Mouse (Mus musculus) CH12.LX (cell line): ENCODE data around the gene Mllt11. TPM values are rescaled to one million over a fixed set of nuclear protein-coding genes. Genes with fewer than 3 reads are reported as not detected.

Experiments
- DNase-seq: peaks from one replicate; pipeline ENCODE4 v3.0.0-alpha.2; 2013; ENCODE audit errors: extremely low read depth
- H3K27ac ChIP-seq: 2 replicates; pipeline ENCODE4 v1.5.1; 2012; ENCODE audit warnings: low read depth, mild to moderate bottlenecking, control low read depth, moderate library complexity; ENCODE audit not compliant: insufficient read depth
- H3K27me3 ChIP-seq: replicated peaks from 2 replicates; pipeline ENCODE3; 2012; ENCODE audit warnings: inconsistent platforms
- H3K36me3 ChIP-seq, 2 experiments: replicated peaks in 1 of 2; 2 replicates each; pipeline versions ENCODE3 to v1.6.1; 2012; ENCODE audit warnings: inconsistent platforms in 1 of 2, low read length in 1 of 2, mild to moderate bottlenecking in 1 of 2, mixed read lengths in 1 of 2, moderate library complexity in 1 of 2; ENCODE audit not compliant: control insufficient read depth in 1 of 2, insufficient read depth in 1 of 2
- H3K4me1 ChIP-seq, 2 experiments: 2 replicates each; pipeline ENCODE4 v1.6.1; 2012; ENCODE audit warnings: inconsistent platforms in 1 of 2, moderate library complexity in 1 of 2; ENCODE audit not compliant: insufficient read depth in 2 of 2, control insufficient read depth in 1 of 2
- H3K4me2 ChIP-seq: 2 replicates; pipeline ENCODE4 v1.6.1; 2012; ENCODE audit warnings: low read depth, mild to moderate bottlenecking, control low read depth; ENCODE audit not compliant: poor library complexity, insufficient read depth, severe bottlenecking
- H3K4me3 ChIP-seq, 3 experiments: fragments of 150-350 bp in 1 of 3; sonication (generic) in 1 of 3; replicated peaks in 1 of 3; 2 replicates each; pipeline versions ENCODE3 to v1.5.1; 2011 to 2012; ENCODE audit warnings: low read depth in 2 of 3, low read length in 2 of 3, mild to moderate bottlenecking in 2 of 3, moderate library complexity in 2 of 3, control low read depth in 1 of 3, improper control_type of control experiment in 1 of 3, inconsistent platforms in 1 of 3, mixed read lengths in 1 of 3; ENCODE audit not compliant: poor library complexity in 1 of 3
- H3K79me2 ChIP-seq: replicated peaks from 2 replicates; pipeline ENCODE4 v1.6.1; 2012; ENCODE audit warnings: mild to moderate bottlenecking, moderate library complexity; ENCODE audit not compliant: control insufficient read depth, poor library complexity, insufficient read depth, severe bottlenecking; ENCODE audit errors: extremely low read depth
- H3K9ac ChIP-seq: 2 replicates; pipeline ENCODE4 v1.6.1; 2012; ENCODE audit warnings: low read depth, mild to moderate bottlenecking, control low read depth, moderate library complexity; ENCODE audit not compliant: insufficient read depth
- H3K9me3 ChIP-seq: replicated peaks from 2 replicates; pipeline ENCODE3; 2012; ENCODE audit warnings: low read length, inconsistent platforms, mixed read lengths
- BHLHE40 ChIP-seq: IDR thresholded peaks from 2 replicates; pipeline ENCODE4 v1.6.1; 2011; ENCODE audit warnings: mild to moderate bottlenecking, low read depth, low read length, improper control_type of control experiment
- CHD1 ChIP-seq: IDR thresholded peaks from 2 replicates; pipeline ENCODE4 v1.6.1; 2012; ENCODE audit warnings: low read depth, low read length, improper control_type of control experiment, inconsistent platforms
- CHD2 ChIP-seq: IDR thresholded peaks from 2 replicates; pipeline ENCODE4 v1.6.1; 2011; ENCODE audit warnings: low read length, improper control_type of control experiment
- CTCF ChIP-seq, 2 experiments: IDR thresholded peaks in 1 of 2; conservative IDR thresholded peaks in 1 of 2; 2 replicates each; pipeline ENCODE4 v1.5.1; 2011 to 2012; ENCODE audit warnings: low read depth in 2 of 2, low read length in 2 of 2, improper control_type of control experiment in 1 of 2, inconsistent platforms in 1 of 2, mild to moderate bottlenecking in 1 of 2, moderate library complexity in 1 of 2
- ELF1 ChIP-seq: IDR thresholded peaks from 2 replicates; pipeline ENCODE4 v1.6.1; 2014; ENCODE audit warnings: low read depth, mild to moderate bottlenecking, inconsistent platforms, low read length, improper control_type of control experiment
- EP300 ChIP-seq: IDR thresholded peaks from 2 replicates; pipeline ENCODE4 v1.6.1; 2011; ENCODE audit warnings: low read length, improper control_type of control experiment
- IRF4 ChIP-seq: IDR thresholded peaks from 2 replicates; pipeline ENCODE4 v1.6.1; 2014; ENCODE audit warnings: low read depth, mild to moderate bottlenecking, inconsistent platforms, low read length, improper control_type of control experiment
- JUN ChIP-seq: IDR thresholded peaks from 2 replicates; pipeline ENCODE4 v1.6.1; 2011; ENCODE audit warnings: low read depth, mild to moderate bottlenecking, low read length, improper control_type of control experiment, moderate library complexity; ENCODE audit not compliant: insufficient read depth
- JUND ChIP-seq: conservative IDR thresholded peaks from 2 replicates; pipeline ENCODE4 v1.6.1; 2011; ENCODE audit warnings: low read depth, low read length, improper control_type of control experiment
- MXI1 ChIP-seq: IDR thresholded peaks from 2 replicates; pipeline ENCODE4 v1.6.1; 2011; ENCODE audit warnings: mild to moderate bottlenecking, low read depth, low read length, improper control_type of control experiment
- MYC ChIP-seq: IDR thresholded peaks from 2 replicates; pipeline ENCODE4 v1.6.1; 2011; ENCODE audit warnings: low read depth, mild to moderate bottlenecking, improper control_type of control experiment, low read length
- NRF1 ChIP-seq: IDR thresholded peaks from 2 replicates; pipeline ENCODE4 v1.6.1; 2014; ENCODE audit warnings: low read depth, mild to moderate bottlenecking, inconsistent platforms, low read length, improper control_type of control experiment, moderate library complexity
- RCOR1 ChIP-seq: conservative IDR thresholded peaks from 2 replicates; pipeline ENCODE4 v1.6.1; 2012; ENCODE audit warnings: low read depth, mild to moderate bottlenecking, inconsistent platforms, low read length, improper control_type of control experiment
- TBP ChIP-seq: conservative IDR thresholded peaks from 2 replicates; pipeline ENCODE4 v1.6.1; 2011; ENCODE audit warnings: low read depth, low read length, improper control_type of control experiment
- TCF12 ChIP-seq: IDR thresholded peaks from 2 replicates; pipeline ENCODE4 v1.6.1; 2014; ENCODE audit warnings: low read depth, mild to moderate bottlenecking, inconsistent platforms, low read length, improper control_type of control experiment
- UBTF ChIP-seq: IDR thresholded peaks from 2 replicates; pipeline ENCODE4 v1.6.1; 2012; ENCODE audit warnings: low read depth, mild to moderate bottlenecking, inconsistent platforms, low read length, improper control_type of control experiment, moderate library complexity
- USF2 ChIP-seq: conservative IDR thresholded peaks from 2 replicates; pipeline ENCODE4 v1.6.1; 2011; ENCODE audit warnings: low read depth, low read length, improper control_type of control experiment
- ZC3H11A ChIP-seq: IDR thresholded peaks from 2 replicates; pipeline ENCODE4 v1.6.1; 2012; ENCODE audit warnings: low read depth, mild to moderate bottlenecking, inconsistent platforms, low read length, improper control_type of control experiment
- ZKSCAN1 ChIP-seq: IDR thresholded peaks from 2 replicates; pipeline ENCODE4 v1.6.1; 2012; ENCODE audit warnings: low read depth, inconsistent platforms, low read length, improper control_type of control experiment, borderline replicate concordance
- ZMIZ1 ChIP-seq: IDR thresholded peaks from 2 replicates; pipeline ENCODE4 v1.6.1; 2012; ENCODE audit warnings: low read depth, mild to moderate bottlenecking, inconsistent platforms, low read length, improper control_type of control experiment
- ZNF384 ChIP-seq: IDR thresholded peaks from 2 replicates; pipeline ENCODE4 v1.6.1; 2012; ENCODE audit warnings: low read depth, low read length, improper control_type of control experiment, inconsistent platforms
- dilution Hi-C: fragments of 300-500 bp; cut with MboI; formaldehyde crosslinking; loops from 2 replicates; pipeline ENCODE4 v1.14.3; 2020; ENCODE audit warnings: low sequenced_read_pairs; ENCODE audit not compliant: extremely low pct_unique_long_range_greater_than_20kb, extremely low pct_ligation_motif_present
- in situ Hi-C: fragments of 300-500 bp; cut with MboI; formaldehyde crosslinking; loops from 3 replicates; pipeline ENCODE4 v1.14.3; 2019; ENCODE audit warnings: low sequenced_read_pairs, low pct_ligation_motif_present, low pct_unique_long_range_greater_than_20kb, mixed read lengths
- polyA plus RNA-seq: library from polyadenylated mRNA; unstranded; fragments of >175 nt; gene quantifications from 2 replicates; pipeline ENCODE4 v1.2.1, GENCODE M21; 2012; ENCODE audit warnings: low read depth; ENCODE audit not compliant: insufficient read length
- total RNA-seq, 2 experiments: library from RNA; depleted of rRNA; stranded (reverse); fragments of 300-350 nt in 1 of 2; fragments of >200 nt in 1 of 2; gene quantifications; 2 replicates each; pipeline ENCODE4 v1.2.3; 2012 to 2014

Mllt11 gene
- total and polyA plus RNA-seq, 3 experiments = 10.0 to 23.9 (median 10.0) TPM

- H3K79me2 ChIP-seq = no peaks in the 10 kb centered on the region
- no peaks in the 10 kb centered on the region for H3K4me1 ChIP-seq
- dilution Hi-C loops = no loop called here
- H3K4me3 ChIP-seq = no peak overlapping the region
- DNase-seq = no peak
- H3K9me3 ChIP-seq = no peaks in the 10 kb centered on the region
- TF ChIP-seq TBP = no peak
- TF ChIP-seq USF2 = no peak
- no peak for TF ChIP-seq ZKSCAN1
- TF ChIP-seq CTCF (conservative IDR thresholded peaks at IDR 0.05 in 1 of 2, IDR thresholded peaks at IDR 0.05 in 1 of 2; ENCODE audit: low read depth in 2 of 2, low read length in 2 of 2) = no peak
- no peak for TF ChIP-seq CHD2
- H3K27me3 ChIP-seq = no peaks in the 10 kb centered on the region
- in situ Hi-C loops = no loop called here
- H3K36me3 ChIP-seq = peaks cover 47 to 88% of the 10 kb centered on the region in 2 experiments
- H3K4me2 ChIP-seq = no peak overlapping the region
- H3K9ac ChIP-seq = no peak overlapping the region
- H3K27ac ChIP-seq = no peak overlapping the region
Observed at GRCm38 (mm10) chr3:95195772-95196171, 36.2 kb downstream of the Mllt11 start.

- Histone ChIP-seq H3K27ac (no peak overlapping the region), H3K4me3 (no peak overlapping the region), H3K36me3 (peaks cover 48 to 85% of the 10 kb centered on the region in 2 experiments), H3K4me1 (no peaks in the 10 kb centered on the region), H3K9me3 (no peaks in the 10 kb centered on the region), H3K4me2 (no peak overlapping the region), H3K79me2 (no peaks in the 10 kb centered on the region), H3K9ac (no peak overlapping the region), H3K27me3 (no peaks in the 10 kb centered on the region)
- dilution Hi-C loops (no loop called here), in situ Hi-C loops (no loop called here)
- DNase-seq = no peak
- TF ChIP-seq NRF1 = no peak
- no peak for TF ChIP-seq ZMIZ1
- no peak for TF ChIP-seq TCF12
- no peak for TF ChIP-seq TBP
- no peak for TF ChIP-seq BHLHE40
- no peak for TF ChIP-seq JUND
- no peak for TF ChIP-seq ZKSCAN1
- TF ChIP-seq MXI1 = no peak
- no peak for TF ChIP-seq RCOR1
- no peak for TF ChIP-seq EP300
- no peak for TF ChIP-seq ELF1
- no peak for TF ChIP-seq IRF4
Observed at GRCm38 (mm10) chr3:95194721-95195135, 37.2 kb downstream of the Mllt11 start.

GRCm38 (mm10) chr3:95186888-95187287 is 45.1 kb downstream of the Mllt11 start:
- in situ Hi-C loops = no loop called here
- dilution Hi-C loops = no loop called here
- H3K27ac ChIP-seq = no peak overlapping the region
- no peaks in the 10 kb centered on the region for H3K27me3 ChIP-seq
- no peaks in the 10 kb centered on the region for H3K79me2 ChIP-seq
- H3K9ac ChIP-seq = no peak overlapping the region
- no peak for TF ChIP-seq RCOR1
- TF ChIP-seq MYC = no peak
- TF ChIP-seq ZNF384 = no peak
- TF ChIP-seq UBTF = no peak
- TF ChIP-seq CHD1 = no peak
- no peak for TF ChIP-seq ELF1
- no peak for TF ChIP-seq ZC3H11A
- no peak for TF ChIP-seq TBP
- no peak for TF ChIP-seq JUN
- TF ChIP-seq EP300 = no peak
- TF ChIP-seq CHD2 = no peak
- peaks cover 50 to 92% of the 10 kb centered on the region in 2 experiments for H3K36me3 ChIP-seq
- no peak for DNase-seq
- H3K4me1 ChIP-seq = no peaks in the 10 kb centered on the region
- no peak overlapping the region for H3K4me3 ChIP-seq
- H3K4me2 ChIP-seq = no peak overlapping the region
- H3K9me3 ChIP-seq = no peaks in the 10 kb centered on the region
